Mouse (Mus musculus) spleen, adult 2 months (tissue): ENCODE measurements around the gene Ugt1a7c.

Source experiments
- CTCF ChIP-seq: fragments of 200-500 bp; IDR thresholded peaks from 2 replicates; pipeline ENCODE4 v1.5.1; 2011; ENCODE audit warnings: mild to moderate bottlenecking, inconsistent platforms; ENCODE audit not compliant: insufficient read depth, insufficient read length, insufficient replicate concordance; ENCODE audit errors: extremely low read depth
- POLR2A ChIP-seq: fragments of 200-500 bp; IDR thresholded peaks from 2 replicates; pipeline ENCODE4 v1.6.1; 2011; ENCODE audit warnings: low read depth, low read length, inconsistent platforms

DNA sequence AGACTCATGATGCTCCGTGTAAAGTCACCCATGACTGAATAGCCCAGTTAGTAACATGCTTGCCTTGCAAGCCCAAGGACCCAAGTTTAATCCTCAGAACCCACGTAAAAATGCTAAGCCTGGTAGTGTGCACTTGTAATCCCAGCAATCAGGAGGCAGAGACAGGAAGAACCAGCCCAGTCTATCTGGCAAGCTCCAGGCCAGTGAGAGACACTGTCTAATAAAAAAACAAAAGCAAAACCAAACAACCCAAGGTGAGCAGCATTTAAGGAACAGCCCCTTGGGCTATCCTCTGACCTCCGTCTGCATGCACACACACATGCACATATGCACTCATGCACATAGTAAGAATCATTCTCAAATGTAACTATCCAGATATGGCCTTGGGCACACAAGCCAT lies 134.7 kb downstream of the Ugt1a7c start:
- TF ChIP-seq POLR2A, result no peak
- no peak for TF ChIP-seq CTCF
